Mouse (Mus musculus): ENCODE results near the gene Gsdma3.
A peak's percentile ranks its signal among the peaks of the same experiment; 100 is the strongest.

Gene Gsdma3

DNA sequence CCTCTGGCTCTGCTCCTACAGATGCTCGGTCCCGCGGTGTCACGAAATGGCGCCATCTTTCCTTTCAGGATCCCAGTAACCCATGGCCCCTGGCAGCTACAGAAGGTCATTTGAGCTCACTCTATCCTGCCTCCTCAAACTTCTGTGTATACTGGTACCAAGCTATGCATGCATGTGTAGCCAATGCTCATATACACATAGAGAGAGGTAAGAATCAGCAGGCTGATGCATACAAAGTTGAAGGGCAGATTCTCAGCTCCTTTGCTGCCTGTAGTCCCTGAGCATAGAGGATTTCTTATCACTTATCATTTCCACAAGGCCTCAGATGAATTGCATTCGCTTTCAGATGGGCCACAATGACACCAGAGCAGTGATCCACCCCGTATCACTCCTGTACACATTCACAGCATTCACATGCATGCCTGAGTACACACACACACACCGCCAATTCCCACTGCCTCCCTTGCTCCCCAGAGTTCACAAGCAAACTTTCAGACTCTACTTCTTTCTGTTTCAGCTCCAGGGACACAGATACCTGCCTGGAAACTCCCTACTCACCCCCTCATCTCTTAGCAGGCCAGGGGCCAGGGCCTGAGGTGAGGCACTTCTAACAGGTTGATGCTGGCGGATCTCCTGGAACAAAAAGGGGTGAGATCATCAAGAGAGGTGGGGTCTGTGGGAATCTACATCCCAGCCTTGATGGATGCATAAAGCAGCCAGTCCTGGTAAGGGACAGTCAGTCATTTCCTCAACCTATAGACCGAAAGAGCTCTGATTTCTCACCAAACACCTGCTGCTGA is at the start of gene Gsdma3, which contains the start of gene Gm12355:
Gene Gsdma3 (plus strand): TSS at position 750 of the 800 bp plus-strand sequence.
Gene Gm12355 (minus strand): TSS at position 51 of the 800 bp plus-strand sequence.
- DNase-seq (ENCODE audit: low spot score): no peak

DNA sequence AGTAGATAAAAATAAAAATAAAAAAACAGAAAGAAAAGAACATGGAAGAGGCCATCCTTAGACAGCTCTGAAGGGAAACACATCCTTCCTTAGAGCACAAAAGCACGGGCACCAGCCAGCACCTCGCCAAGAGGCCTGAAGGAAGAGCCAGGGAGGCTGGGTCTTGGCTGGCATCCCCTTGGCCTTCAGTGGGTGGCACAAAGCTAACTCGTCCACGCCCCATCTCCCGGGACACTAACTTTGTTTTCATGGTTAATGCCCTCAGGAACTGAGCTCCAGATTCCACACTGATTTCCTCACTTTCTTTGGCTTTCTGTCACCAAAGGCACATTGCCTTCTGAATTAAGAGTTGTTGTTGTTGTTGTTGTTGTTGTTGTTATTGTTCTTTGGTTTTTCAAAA is 48.4 kb upstream of the Gsdma3 start:
- DNase-seq (ENCODE audit: low spot score): no peak

DNA sequence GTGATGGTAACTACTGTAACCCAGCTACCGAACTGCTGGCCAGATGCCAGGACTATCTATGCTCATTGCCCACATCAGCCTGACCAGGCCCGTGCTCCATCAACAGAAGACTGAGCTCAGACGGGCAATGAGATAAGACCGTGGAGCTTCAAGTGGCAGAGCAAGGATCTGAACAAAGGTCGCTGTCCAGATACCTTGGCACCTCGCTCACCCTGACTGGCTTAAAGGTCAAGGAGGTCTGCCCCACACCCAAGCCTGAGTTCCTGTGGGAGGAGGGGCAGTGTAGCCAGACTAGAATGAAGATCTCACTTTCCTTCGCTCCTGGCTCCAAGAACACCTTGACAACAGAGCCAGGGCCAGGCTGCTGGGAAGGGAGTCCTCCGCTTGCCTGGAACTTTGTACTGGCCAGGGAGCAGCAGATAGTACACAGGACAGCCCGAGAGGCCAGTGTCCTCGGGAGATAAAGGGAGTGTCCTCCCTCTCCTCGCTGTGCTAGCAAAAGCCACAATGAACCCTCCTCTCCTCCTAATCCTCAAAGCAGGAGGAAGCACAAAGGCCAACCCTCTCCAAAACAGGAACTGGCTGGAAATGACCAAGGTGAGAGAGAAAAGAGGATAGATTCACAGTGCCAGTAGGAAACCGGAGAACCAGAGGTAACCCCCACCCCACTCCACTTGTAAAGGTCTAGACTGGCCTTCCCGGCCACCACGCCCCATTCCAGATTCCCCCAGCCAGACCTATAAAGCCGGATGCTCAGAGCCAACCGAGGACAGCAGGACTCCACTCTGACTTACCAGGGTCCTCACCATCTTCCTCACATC is 45.6 kb upstream of the Gsdma3 start:
- no peak for DNase-seq (ENCODE audit: low spot score)

DNA sequence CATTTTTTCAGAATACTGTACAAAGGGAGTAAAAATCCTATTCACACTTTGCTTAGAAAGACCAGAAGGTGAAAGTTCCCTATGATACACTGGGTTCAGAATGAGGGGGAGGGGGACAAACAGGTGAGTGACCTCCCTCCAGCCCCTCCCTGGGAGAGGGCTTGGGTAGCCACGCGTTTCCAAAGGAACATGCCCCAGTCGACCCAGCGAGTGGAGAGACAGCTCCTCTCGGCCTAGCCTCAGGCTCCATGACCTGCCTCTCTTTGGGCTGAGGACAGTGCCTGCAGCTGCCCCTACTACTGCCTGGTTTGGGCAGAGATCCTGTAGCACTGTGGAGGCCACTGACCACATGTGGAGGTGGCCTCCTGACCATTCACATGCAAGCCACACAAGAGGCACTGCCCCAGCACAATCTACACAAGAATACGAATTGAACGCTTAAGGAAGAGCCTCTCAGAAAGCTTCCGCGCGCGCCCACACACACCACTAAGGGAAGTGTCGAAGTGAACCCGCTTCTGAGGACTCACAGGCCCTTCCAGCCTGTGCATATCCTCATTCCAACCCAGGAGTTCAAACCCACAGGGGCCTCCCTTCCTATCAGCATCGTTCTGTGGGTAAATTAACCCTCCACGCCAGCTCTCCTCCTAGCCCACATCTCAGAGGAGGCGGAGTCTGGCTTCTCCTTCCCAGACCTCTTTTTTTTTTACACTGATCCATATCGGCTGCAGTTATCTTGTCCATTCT is 44.7 kb upstream of the Gsdma3 start:
- DNase-seq (ENCODE audit: low spot score): no peak

DNA sequence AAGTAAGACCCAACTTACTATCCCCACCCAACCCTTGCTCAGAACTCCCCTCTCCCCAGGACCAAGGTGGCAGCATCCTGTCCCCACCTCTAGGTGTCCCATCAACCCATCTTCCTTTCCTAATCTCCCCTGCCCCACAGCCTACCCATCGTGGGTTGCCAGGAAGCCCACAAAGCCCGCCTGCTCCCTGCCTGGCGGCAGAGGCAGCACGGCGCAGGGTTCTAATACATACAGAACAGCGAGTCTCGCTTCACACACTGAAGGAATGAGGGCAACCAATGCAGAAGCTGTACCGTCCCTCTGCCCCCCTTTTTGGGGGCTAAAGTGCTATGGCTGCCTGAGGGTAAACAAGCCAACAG is 44.2 kb upstream of the Gsdma3 start:
- DNase-seq (ENCODE audit: low spot score): no peak

DNA sequence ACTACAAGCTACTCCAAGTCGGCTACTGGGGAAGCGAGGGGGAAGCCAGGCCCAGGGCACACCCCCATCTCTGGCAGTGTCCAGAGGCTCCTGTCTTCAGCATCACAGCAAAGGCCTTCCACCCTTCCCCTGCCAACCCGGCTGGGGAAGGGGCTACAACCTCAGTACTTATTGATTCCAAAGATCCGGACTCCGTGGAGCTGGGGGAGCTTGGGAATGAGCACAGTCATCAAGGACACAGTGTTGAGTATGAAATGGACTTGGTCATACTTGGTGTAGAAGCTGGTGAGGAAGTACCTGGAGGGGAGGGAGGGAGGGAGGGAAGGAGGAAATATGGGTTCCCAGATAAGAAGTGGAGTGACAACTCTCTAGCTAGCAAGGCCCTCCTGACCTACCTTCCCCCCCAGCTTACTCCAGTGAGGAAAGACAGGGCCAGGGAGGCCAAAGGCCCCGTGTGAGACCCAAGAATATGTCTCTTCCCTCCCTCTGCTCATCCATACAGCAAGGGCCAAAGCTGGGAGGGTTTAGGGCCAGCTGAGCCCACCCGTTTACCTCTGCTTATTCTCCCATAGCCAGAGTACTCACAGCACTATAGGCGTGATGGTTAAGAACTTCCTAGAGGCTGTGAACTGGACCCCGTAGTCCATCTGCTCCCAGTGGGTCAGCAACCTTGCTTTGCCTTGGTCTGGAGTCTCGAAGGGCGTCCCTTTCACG is 43.5 kb upstream of the Gsdma3 start:
- no peak for DNase-seq (ENCODE audit: low spot score)

DNA sequence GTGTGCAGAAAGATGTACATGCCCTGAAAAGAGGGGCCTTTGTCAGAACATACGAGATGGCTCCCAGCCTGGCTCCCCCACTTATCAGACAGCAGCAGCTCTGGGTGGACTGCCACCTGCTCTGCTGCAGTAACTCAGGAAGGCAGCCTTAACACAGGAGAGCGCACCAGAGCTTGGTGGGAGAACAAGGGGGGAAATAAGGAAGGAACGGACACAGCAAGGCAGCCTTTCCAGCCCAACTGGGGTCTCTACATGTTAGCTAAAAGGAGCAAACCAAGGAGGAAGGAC is 43.0 kb upstream of the Gsdma3 start:
- DNase-seq (ENCODE audit: low spot score): no peak

DNA sequence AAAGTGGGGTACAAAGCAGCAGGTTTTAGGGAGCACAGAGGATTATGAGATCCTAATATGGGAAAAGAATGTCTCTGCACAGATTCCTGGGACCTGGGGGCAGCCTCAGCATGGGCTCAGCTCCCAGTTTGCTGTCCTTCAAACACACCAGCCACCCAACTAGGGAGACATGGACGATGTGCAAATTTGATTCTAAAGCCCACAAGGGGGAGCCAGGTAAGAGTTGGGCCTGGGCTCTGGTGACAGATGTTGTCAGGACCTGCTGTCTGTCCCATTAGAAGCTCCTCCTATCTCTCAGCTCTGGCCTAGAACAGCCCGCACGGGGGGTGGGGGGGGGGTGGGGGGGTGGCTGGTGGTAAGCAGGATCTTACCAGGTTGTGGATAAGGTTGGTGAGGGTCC is 42.6 kb upstream of the Gsdma3 start:
- DNase-seq (ENCODE audit: low spot score): no peak

DNA sequence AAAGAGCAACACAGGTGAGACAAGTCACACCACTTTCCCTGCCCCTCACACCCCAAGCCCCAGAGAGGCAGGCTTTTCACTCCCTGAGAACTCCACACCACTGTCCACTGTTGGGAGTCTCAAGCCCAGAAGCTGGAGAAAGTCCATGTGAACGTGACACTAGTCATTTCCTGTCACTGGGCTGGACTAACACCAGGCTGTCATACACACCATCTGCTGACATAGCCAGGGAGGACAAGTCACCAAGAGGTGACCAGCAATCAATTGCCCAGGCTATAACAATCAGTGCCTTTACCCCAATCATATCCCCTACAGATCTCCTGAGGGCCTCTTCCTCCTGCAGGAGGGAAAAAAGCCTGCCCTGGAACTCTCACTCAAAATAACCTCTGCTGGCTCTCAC is 42.0 kb upstream of the Gsdma3 start:
- DNase-seq (ENCODE audit: low spot score): no peak

DNA sequence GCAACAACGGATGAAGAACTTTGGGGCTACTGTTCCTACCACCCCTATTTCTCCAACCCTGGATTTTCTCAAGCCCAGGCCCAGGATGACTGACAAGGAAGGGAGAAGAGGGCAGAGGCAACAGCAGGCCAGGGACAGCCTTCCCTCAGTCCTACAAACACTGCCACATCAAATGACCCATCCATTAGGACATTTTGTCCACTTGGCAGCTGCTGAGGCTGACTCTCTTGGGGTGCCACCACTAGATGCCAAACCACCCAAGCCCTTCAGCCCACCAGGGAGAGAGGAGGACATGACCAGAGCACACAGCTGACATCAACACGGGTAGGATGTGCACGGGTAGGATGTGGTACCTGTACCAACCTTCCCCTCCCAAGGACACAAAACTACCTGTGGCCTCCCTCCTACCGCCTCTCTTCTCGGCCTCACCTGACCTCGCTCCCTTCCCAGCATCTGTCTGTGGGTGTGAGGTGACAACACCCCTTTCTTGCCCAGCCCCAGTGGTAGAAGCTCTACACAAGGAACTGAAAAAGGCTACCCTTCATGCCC is 41.5 kb upstream of the Gsdma3 start:
- no peak for DNase-seq (ENCODE audit: low spot score)

DNA sequence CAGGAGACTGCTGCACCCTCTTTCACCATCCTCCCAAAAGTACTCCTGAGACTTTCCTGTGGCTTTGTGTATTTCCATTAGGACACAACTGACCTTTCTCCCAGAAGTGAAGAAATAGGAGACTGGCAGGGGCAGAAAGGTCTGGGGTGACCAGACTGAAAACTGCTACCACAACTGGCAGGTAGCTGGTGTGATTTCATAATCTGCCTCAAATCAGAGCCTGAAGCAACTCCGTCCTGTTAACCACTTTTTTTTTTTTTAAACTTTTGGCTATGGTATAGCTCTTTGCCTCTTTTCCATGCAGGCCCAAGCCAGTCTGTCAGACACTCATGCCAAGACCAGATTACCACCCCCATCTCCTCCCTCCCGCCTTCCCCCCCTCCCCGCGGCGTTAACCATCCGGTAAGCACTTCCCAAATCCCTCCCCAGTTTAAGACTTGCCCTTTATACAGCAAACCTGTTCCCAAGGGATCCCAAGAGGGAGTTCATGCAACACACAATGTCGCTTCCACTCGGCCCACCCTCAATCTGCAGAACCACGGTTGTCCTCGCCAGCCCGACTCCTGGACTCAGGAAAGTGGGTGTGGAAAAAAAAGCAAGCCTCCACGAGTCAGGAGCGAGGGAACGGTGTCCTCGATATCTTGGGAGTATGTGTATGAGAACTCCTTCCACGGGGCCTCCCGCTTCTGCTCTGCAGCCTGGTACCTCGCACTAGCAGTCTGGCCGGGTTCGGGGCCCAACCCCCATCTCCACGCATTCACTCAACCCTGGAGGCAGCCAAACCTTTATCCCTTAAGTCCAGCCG is 39.9 kb upstream of the Gsdma3 start:
- no peak for DNase-seq (ENCODE audit: low spot score)

DNA sequence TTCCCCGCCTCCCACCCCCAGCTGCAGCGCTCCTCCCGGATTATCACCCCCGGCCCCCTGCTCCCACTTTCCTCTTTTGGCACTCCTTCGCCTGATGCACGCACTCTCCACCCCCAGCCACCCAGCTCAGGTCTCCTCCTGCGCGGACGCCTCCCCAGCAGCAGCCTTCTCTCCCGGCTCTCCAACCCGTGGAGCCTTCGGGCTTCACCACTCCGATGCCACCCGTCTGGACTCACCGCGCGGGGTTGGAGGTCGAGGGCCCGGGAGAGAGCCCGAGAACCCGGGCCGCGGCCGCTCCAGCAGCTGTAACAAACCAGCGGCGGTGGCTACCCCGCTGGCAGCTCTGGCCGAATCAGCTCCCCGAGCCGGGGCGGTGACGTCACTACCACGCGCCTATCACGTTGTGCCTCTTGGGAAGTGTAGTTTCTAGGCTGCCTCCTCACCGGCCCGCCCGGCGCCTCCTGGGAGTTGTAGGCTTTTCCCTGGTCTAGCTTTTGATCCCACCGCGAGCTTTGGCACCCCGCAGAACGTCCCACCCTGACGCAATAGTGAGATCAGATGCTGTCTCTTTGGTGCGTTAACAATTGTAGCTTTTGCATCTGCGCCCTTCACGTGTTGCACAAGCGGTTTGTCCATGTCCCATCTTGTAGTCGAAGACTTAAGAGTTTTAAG is 39.1 kb upstream of the Gsdma3 start, which contains the start of gene Ormdl3:
Gene Ormdl3 (minus strand): TSS at position 477 of the 672 bp plus-strand sequence.
- DNase-seq (ENCODE audit: low spot score): peak; percentile 91

DNA sequence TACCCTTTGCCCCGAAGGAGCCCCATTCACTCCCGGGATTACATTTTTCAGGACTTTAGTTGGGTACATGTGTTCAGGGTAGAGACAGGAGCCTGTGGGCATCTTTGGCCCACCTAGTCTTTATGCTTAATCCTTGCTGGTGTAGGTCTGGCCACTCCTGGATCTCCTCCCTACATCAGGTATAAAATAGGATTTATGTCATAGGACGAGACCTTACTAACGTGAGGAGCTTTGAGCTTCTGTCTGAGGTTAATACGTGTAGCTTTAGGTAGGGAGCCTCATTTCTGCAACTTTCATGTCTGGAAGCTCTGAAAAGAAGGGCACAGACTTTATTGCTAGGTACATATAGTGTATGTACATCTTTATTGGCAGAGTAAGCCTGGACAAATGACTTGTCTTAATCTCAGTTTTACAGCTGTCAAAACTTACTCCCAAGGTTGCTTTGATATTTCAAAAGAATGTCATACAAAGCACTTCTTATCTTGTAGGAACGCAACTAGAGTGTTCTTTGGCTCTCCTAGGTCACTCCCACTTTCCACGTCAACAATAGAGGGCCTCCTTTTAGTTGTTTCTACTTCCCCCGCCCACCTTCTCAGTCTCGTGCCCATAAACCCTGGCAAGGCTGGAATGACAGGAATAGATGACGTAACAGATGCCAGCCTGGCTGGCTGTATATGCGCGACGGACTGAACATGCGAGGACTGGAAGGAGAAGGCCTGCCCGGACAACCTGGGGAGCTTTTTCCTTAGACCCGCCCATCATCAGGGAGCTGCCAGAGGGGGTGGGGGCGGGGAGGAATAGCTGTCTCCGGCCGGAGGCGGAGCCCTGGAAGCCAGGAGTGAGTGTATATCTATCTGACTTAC is 38.2 kb upstream of the Gsdma3 start:
- peak; percentile 38 for DNase-seq (ENCODE audit: low spot score)

DNA sequence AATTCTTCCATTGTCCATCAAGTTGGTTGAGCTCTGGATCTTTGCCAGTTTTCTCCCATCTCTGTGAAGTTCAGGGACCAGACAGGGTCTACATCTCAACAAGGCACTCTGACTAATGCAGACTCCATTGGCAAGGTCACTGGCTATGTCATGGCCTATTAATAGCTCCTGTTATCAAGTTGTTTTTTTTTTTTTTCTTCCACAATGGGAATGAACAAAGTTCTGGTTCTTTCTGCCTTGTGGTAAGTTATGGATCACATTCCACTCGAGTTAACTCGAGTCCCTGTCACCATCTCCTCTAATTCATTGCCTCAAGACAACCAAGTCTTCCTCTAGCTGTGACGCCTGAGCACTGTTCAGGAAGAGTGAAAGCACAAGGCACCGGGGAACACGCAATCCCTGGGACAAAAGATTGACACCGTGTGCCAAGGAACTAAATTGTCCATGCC is 37.3 kb upstream of the Gsdma3 start:
- no peak for DNase-seq (ENCODE audit: low spot score)

DNA sequence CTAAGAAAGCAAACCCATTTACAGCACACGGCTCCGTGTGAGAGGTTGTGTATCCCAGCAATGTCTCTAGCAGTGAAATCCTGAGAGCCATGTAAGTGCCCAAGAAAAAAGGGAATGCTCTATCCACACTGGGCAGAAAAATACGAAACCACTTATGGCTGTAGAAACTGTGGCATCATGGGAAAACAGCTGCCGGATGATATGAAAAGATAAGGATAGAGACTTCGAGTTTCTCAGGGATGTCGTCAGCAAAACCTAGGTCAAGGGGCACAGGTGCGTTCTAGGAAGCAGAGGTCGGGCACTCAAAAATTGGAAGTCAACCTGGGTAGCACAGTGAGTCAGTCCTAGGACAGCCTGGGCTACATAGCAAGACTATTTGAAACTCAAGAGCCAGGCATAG is 36.9 kb upstream of the Gsdma3 start:
- no peak for DNase-seq (ENCODE audit: low spot score)

DNA sequence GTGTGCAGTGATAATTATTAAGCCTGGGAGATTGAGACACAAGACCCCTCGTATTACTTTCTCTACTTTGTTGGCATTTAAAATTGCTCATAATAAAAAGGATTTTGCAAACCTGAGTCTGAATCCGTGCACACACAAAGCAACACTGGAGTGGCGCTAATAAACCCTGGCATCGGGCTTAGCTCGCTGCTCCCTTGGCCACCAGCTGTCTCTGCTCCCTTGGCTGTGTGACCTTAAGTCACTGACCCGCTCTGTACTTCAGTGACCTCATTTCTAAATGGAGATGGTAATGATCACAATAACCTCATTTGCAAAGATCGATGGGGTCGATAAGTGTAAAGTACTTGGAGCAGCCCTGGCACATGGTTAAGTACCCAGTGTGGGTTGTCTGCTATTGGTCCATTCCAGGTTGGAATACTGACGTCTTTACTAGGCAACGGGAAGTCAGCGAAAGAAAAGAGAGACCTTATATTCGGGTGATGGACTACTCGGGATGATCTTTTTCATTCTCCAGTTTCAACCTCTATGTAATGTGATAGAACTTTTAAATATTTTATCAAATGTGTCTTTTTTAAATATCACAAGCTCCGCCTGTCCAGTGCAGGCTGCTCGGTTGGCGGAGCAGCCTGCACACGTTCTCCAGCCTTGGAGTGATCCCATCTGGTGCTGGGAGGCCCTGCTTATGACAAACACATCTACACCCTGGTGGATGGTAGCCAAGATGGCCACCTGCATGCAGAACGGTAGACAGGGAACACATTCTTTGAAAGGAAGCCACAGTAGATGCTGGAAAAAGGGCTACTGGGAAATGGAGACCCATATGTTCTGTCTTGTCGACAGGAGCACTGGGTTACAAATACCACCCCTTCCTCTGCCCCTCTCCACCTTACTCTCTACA is 35.4 kb upstream of the Gsdma3 start:
- no peak for DNase-seq (ENCODE audit: low spot score)

DNA sequence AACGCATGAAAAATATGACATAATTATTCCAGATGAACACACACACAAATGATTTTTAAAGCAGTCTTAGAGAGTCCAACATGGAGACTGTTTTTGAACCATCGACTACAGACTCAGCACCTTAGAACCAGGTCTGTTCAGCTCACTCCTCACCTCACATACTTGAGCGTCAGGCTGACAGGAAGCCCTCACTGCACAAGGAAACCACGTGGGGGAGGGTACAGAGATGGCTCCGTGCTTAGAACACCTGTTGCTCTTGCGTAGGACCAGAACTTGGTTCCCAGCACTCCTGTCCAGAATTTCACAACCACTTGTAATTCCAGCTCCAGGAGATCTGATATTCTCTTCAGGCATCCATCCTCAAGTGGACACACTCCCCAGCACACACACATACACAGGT is 31.1 kb upstream of the Gsdma3 start:
- no peak for DNase-seq (ENCODE audit: low spot score)

DNA sequence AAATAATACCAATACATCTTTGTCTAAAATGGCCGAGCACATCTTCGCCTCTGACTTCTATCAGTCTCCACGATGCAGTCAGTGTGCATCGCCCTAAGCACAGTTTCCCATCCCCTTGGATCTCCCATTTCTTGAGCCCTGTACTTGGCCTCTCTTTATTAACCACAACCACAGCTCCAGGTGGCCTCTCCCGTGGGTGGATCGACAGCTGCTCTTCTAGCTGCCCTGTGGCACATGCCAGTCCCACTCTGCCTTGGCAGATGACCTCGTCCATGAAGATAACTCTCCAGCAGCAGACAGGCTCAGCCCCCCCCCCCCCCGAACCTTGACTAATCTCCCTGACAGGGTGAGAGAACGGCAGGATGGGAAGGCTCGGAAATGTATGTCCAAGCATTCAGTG is 30.7 kb upstream of the Gsdma3 start:
- DNase-seq (ENCODE audit: low spot score): no peak

Data from layer of hippocampus, adult 9-10 months (tissue).